Mouse (Mus musculus): ENCODE measurements around the gene Tbc1d24. TPM values are rescaled to one million over a fixed set of nuclear protein-coding genes. Genes with fewer than 3 reads are reported as not detected.
"Not testable (repeated sequence)": the region's sequence is repeated elsewhere in the genome, so short reads cannot be mapped to it uniquely, and the experiment has no call there.

Tbc1d24 gene
- polyA plus RNA-seq, 1 experiment from 2014 or later, result 10.5 TPM

GRCm38 (mm10) chr17:24139256-24139655, 66.1 kb downstream of the Tbc1d24 start:
- Histone ChIP-seq H3K4me2 (ENCODE audit: low read length) (no peak overlapping the region), H3K9ac (ENCODE audit: low read length) (no peak overlapping the region)

GRCm38 (mm10) chr17:24137226-24137880, 68.0 kb downstream of the Tbc1d24 start:
- H3K27ac ChIP-seq (ENCODE audit: low read depth, low read length), result no peak overlapping the region
- no peaks in the 10 kb centered on the region for H3K27me3 ChIP-seq (replicated peaks; ENCODE audit: control insufficient read depth, insufficient read depth, low read length)
- WGBS, result 78% methylated on average over 2 of the region's 2 CpGs
- peaks cover 13% of the 10 kb centered on the region for H3K4me1 ChIP-seq (ENCODE audit: control insufficient read depth, insufficient read depth, low read length)
- no peak overlapping the region for H3K9ac ChIP-seq (ENCODE audit: low read length)
- H3K9me3 ChIP-seq (replicated peaks; ENCODE audit: control insufficient read depth, low read length), result no peaks in the 10 kb centered on the region
- no peak for ATAC-seq
- H3K36me3 ChIP-seq (ENCODE audit: control insufficient read depth, insufficient read depth, low read length), result 0 out of 2 replicates have a peak, but pooled peaks cover 2% of the 10 kb centered on the region
- no peak overlapping the region for H3K4me3 ChIP-seq (ENCODE audit: low read depth, low read length)
- no peak for DNase-seq (ENCODE audit: low spot score)
- H3K4me2 ChIP-seq (ENCODE audit: low read length), result no peak overlapping the region

More at GRCm38 (mm10) chr17:24139256-24139655, 66.1 kb downstream of the Tbc1d24 start:
- Histone ChIP-seq H3K4me3 (ENCODE audit: low read depth, low read length) (no peak overlapping the region), H3K4me1 (ENCODE audit: control insufficient read depth, insufficient read depth, low read length) (peaks cover 16% of the 10 kb centered on the region), H3K27ac (ENCODE audit: low read depth, low read length) (no peak overlapping the region), H3K9me3 (replicated peaks; ENCODE audit: control insufficient read depth, low read length) (no peaks in the 10 kb centered on the region), H3K36me3 (ENCODE audit: control insufficient read depth, insufficient read depth, low read length) (0 out of 2 replicates have a peak, but pooled peaks cover 2% of the 10 kb centered on the region), H3K27me3 (replicated peaks; ENCODE audit: control insufficient read depth, insufficient read depth, low read length) (no peaks in the 10 kb centered on the region)
- ATAC-seq (no peak), DNase-seq (ENCODE audit: low spot score) (no peak)
- whole genome bisulfite sequencing, result 92% methylated on average over 3 of the region's 3 CpGs

- no peak overlapping the region for H3K4me3 ChIP-seq (ENCODE audit: low read depth, low read length)
- H3K9me3 ChIP-seq (replicated peaks; ENCODE audit: control insufficient read depth, low read length), result no peaks in the 10 kb centered on the region
- ATAC-seq, result no peak
Measured at GRCm38 (mm10) chr17:24134062-24134461, 71.3 kb downstream of the Tbc1d24 start.

GRCm38 (mm10) chr17:24132919-24133318, 72.4 kb downstream of the Tbc1d24 start:
- not testable (repeated sequence) for ATAC-seq; DNase-seq (ENCODE audit: low spot score); H3K27ac ChIP-seq (ENCODE audit: low read depth, low read length); H3K27me3 ChIP-seq (replicated peaks; ENCODE audit: control insufficient read depth, insufficient read depth, low read length); H3K36me3 ChIP-seq (ENCODE audit: control insufficient read depth, insufficient read depth, low read length); H3K4me2 ChIP-seq (ENCODE audit: low read length); H3K4me1 ChIP-seq (ENCODE audit: control insufficient read depth, insufficient read depth, low read length); H3K4me3 ChIP-seq (ENCODE audit: low read depth, low read length); H3K9me3 ChIP-seq (replicated peaks; ENCODE audit: control insufficient read depth, low read length); H3K9ac ChIP-seq (ENCODE audit: low read length)
- 85% methylated on average over 4 of the region's 4 CpGs for WGBS

More at GRCm38 (mm10) chr17:24134062-24134461, 71.3 kb downstream of the Tbc1d24 start:
- no peaks in the 10 kb centered on the region for H3K4me1 ChIP-seq (ENCODE audit: control insufficient read depth, insufficient read depth, low read length)
- no peak for DNase-seq (ENCODE audit: low spot score)
- H3K27me3 ChIP-seq (replicated peaks; ENCODE audit: control insufficient read depth, insufficient read depth, low read length), result no peaks in the 10 kb centered on the region
- 0 out of 2 replicates have a peak, but pooled peaks cover 2% of the 10 kb centered on the region for H3K36me3 ChIP-seq (ENCODE audit: control insufficient read depth, insufficient read depth, low read length)
- H3K9ac ChIP-seq (ENCODE audit: low read length), result no peak overlapping the region
- no peak overlapping the region for H3K27ac ChIP-seq (ENCODE audit: low read depth, low read length)
- H3K4me2 ChIP-seq (ENCODE audit: low read length), result no peak overlapping the region

- ATAC-seq (no peak), DNase-seq (ENCODE audit: low spot score) (no peak)
- H3K4me3 ChIP-seq (ENCODE audit: low read depth, low read length), result no peak overlapping the region
- no peak overlapping the region for H3K4me2 ChIP-seq (ENCODE audit: low read length)
- no peaks in the 10 kb centered on the region for H3K36me3 ChIP-seq (ENCODE audit: control insufficient read depth, insufficient read depth, low read length)
- no peaks in the 10 kb centered on the region for H3K27me3 ChIP-seq (replicated peaks; ENCODE audit: control insufficient read depth, insufficient read depth, low read length)
- H3K9me3 ChIP-seq (replicated peaks; ENCODE audit: control insufficient read depth, low read length), result no peaks in the 10 kb centered on the region
- 86% methylated on average over 3 of the region's 3 CpGs for WGBS
- no peak overlapping the region for H3K9ac ChIP-seq (ENCODE audit: low read length)
- no peaks in the 10 kb centered on the region for H3K4me1 ChIP-seq (ENCODE audit: control insufficient read depth, insufficient read depth, low read length)
- H3K27ac ChIP-seq (ENCODE audit: low read depth, low read length), result no peak overlapping the region
Measured at GRCm38 (mm10) chr17:24131570-24131969, 73.8 kb downstream of the Tbc1d24 start.

- not testable (repeated sequence) for H3K36me3 ChIP-seq (ENCODE audit: control insufficient read depth, insufficient read depth, low read length); DNase-seq (ENCODE audit: low spot score); H3K4me2 ChIP-seq (ENCODE audit: low read length); H3K27me3 ChIP-seq (replicated peaks; ENCODE audit: control insufficient read depth, insufficient read depth, low read length); H3K27ac ChIP-seq (ENCODE audit: low read depth, low read length); H3K9me3 ChIP-seq (replicated peaks; ENCODE audit: control insufficient read depth, low read length); ATAC-seq; H3K4me1 ChIP-seq (ENCODE audit: control insufficient read depth, insufficient read depth, low read length); H3K4me3 ChIP-seq (ENCODE audit: low read depth, low read length); H3K9ac ChIP-seq (ENCODE audit: low read length)
- 91% methylated on average over 4 of the region's 4 CpGs for WGBS
Measured at GRCm38 (mm10) chr17:24129246-24129645, 76.1 kb downstream of the Tbc1d24 start.

GRCm38 (mm10) chr17:24127592-24127991, 77.8 kb downstream of the Tbc1d24 start:
- Histone ChIP-seq H3K4me1 (ENCODE audit: control insufficient read depth, insufficient read depth, low read length) (no peaks in the 10 kb centered on the region), H3K27me3 (replicated peaks; ENCODE audit: control insufficient read depth, insufficient read depth, low read length) (no peaks in the 10 kb centered on the region), H3K36me3 (ENCODE audit: control insufficient read depth, insufficient read depth, low read length) (no peaks in the 10 kb centered on the region), H3K9ac (ENCODE audit: low read length) (no peak overlapping the region), H3K4me3 (ENCODE audit: low read depth, low read length) (no peak overlapping the region), H3K27ac (ENCODE audit: low read depth, low read length) (no peak overlapping the region), H3K9me3 (replicated peaks; ENCODE audit: control insufficient read depth, low read length) (no peaks in the 10 kb centered on the region), H3K4me2 (ENCODE audit: low read length) (no peak overlapping the region)
- no peak for DNase-seq (ENCODE audit: low spot score)
- no peak for ATAC-seq
- WGBS, result 84% methylated on average over 1 of the region's 1 CpGs

- H3K4me2 ChIP-seq (ENCODE audit: low read length), result no peak overlapping the region
- ATAC-seq (no peak), DNase-seq (ENCODE audit: low spot score) (no peak)
- H3K36me3 ChIP-seq (ENCODE audit: control insufficient read depth, insufficient read depth, low read length), result no peaks in the 10 kb centered on the region
- H3K27me3 ChIP-seq (replicated peaks; ENCODE audit: control insufficient read depth, insufficient read depth, low read length), result no peaks in the 10 kb centered on the region
- no peak overlapping the region for H3K9ac ChIP-seq (ENCODE audit: low read length)
- no peaks in the 10 kb centered on the region for H3K4me1 ChIP-seq (ENCODE audit: control insufficient read depth, insufficient read depth, low read length)
- no peaks in the 10 kb centered on the region for H3K9me3 ChIP-seq (replicated peaks; ENCODE audit: control insufficient read depth, low read length)
- WGBS, result 88% methylated on average over 3 of the region's 3 CpGs
- no peak overlapping the region for H3K27ac ChIP-seq (ENCODE audit: low read depth, low read length)
- no peak overlapping the region for H3K4me3 ChIP-seq (ENCODE audit: low read depth, low read length)
Measured at GRCm38 (mm10) chr17:24126801-24127200, 78.6 kb downstream of the Tbc1d24 start.

All from forebrain, embryonic 14.5 days (tissue).